Mouse (Mus musculus) lung, postnatal 0 days (tissue): ENCODE measurements around the gene Cfap61.

Source experiments
- CTCF ChIP-seq: IDR thresholded peaks from 2 replicates; pipeline ENCODE4 v1.5.1; 2016; ENCODE audit warnings: antibody characterized with exemption, mild to moderate bottlenecking
- EP300 ChIP-seq: IDR thresholded peaks from 2 replicates; pipeline ENCODE4 v1.6.1; 2016; ENCODE audit warnings: antibody characterized with exemption, mild to moderate bottlenecking, control low read depth

GRCm38 (mm10) chr2:145944286-145944685, 9.7 kb downstream of the Cfap61 start:
- TF ChIP-seq CTCF (no peak), EP300 (no peak)
